Mouse (Mus musculus) embryo, embryonic 10 days (tissue): Measurements from ENCODE around the gene Cope.

ENCODE experiments used
- DNase-seq: peaks from one replicate; pipeline ENCODE4 v3.0.0-alpha.2; 2015; ENCODE audit warnings: low spot score

Gene Cope

DNA sequence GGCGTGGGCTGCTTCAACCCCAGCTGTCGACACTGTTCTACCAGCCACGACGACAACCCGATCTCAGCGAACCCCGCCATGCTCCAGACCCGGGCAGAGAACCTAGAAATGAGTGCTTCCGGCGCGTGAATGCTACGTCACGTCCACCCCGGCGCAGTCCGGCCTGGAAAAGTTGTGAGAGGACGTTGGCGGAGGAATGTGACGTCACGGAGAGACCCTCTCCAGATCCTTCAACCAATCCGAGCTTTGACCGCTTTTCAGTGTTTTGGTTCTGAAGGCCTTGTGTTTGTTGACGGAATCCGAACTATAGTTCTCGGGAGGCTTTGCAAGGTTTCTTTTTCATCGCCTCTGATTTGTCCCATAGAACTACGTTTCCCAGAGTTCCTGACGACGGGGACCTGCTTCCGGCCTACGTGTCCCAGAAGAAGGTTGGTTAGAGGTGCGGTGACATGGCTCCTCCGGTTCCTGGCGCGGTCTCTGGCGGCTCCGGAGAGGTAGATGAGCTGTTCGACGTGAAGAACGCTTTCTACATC lies at the start of gene Cope, which contains the start of gene Ddx49:
Gene Cope, plus strand, starts transcription at position 161 of the 533 bp plus-strand sequence.
Gene Ddx49, minus strand, starts transcription at position 132 of the 533 bp plus-strand sequence.
- peak; percentile 98 for DNase-seq

DNA sequence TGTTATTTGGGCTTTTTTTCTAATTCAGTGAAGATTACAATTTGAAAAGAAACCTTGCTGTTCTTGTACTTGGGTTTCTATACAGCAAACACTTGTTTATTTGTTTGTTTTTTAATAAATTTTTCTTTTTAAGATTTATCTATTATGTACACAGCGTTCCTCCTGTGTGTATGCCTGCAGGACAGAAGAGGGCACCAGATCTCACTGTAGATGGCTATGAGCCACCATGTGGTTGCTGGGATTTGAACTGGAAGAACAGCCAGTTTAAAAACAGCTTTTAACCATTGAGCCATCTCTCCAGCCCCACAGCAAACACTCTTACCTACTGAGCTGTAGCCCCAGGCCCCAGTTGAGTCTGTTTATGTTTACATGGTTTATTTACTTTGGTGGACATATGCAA lies 47.7 kb upstream of the Cope start:
- DNase-seq = no peak

DNA sequence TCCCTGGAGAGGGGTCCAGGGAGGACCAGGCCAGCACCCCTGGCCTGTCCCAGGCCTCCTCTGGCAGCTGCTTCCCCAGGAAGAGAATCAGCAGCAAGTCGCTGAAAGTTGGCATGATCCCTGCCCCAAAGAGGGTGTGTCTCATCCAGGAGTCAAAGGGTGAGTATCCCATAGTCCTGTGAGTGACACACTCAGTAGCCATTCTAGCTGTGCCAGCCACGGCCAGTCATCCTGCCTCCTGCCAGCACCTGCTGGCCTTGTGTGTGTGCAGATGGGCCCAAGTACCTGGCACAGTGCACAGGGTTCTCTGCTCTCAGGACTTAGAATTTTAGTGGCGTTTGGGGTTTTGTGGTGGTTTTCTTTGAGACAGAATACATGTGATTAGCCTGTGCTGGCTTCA lies 44.9 kb upstream of the Cope start:
- DNase-seq = no peak

DNA sequence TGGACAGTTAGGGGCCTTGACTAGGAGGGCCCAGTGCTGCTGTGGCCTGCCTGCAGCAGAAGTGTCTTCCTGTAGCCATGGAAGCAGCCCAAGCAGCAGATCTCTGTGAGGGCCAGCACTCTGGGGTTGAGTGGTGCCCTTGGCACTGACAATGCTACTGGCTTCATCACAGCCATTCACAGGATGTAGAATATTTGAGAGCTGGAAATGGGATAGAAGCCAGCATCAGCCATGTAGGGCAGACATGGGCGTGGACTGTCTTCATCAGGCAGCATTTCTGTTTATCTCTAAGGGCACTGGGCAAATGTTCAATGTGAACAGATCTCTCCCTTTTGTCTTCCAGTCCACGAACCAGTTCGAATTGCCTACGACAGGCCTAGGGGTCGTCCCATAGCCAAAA lies 43.7 kb upstream of the Cope start:
- DNase-seq = no peak

GRCm38 (mm10) chr8:70259043-70259442 lies 43.3 kb upstream of the Cope start:
- no peak for DNase-seq

DNA sequence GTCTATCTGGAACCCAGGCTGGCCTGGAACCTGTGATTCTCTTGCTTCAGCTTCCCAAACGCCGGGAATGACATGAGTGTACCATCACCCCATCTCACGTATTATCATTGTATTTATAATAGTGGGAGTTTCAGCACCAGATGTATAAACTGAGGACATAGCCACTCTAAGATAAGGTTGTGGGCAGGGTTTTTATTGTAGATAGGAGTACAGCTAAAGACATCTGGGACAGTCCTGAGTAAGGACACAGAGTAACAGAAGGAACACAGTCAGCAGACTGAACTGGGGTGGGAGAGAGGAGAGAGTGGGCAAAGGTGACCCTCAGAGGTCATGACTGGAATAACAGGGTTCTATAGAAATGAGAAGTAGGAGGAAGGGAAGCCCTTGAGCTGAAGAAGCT lies 34.6 kb upstream of the Cope start:
- no peak for DNase-seq

DNA sequence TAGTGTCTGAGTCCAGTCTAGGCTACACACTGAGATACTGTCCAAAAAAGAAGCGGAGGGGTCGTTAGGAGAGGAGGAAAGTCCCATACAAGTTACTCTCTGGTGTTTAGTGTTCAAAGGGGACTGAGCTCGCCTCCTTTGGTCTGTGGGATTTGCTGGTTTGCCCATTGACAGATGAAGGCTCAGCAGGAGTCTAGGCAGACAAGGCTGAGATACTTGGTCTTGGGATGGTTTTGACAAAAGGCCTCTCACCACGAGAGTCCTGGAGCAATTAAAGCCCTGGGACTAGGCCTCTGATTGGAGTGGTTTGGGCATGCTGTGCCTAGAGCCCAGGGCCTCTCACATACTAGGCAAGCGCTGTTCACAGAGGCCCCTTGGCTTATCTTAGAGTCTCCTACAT lies 34.0 kb upstream of the Cope start:
- no peak for DNase-seq

- peak; percentile 50 for DNase-seq
Measured at GRCm38 (mm10) chr8:70268799-70269565, 33.3 kb upstream of the Cope start.

- DNase-seq = no peak
Measured at GRCm38 (mm10) chr8:70272949-70273348, 29.4 kb upstream of the Cope start.

- no peak for DNase-seq
Measured at GRCm38 (mm10) chr8:70274350-70274749, 28.0 kb upstream of the Cope start.

GRCm38 (mm10) chr8:70276476-70276875 lies 25.8 kb upstream of the Cope start:
- no peak for DNase-seq

DNA sequence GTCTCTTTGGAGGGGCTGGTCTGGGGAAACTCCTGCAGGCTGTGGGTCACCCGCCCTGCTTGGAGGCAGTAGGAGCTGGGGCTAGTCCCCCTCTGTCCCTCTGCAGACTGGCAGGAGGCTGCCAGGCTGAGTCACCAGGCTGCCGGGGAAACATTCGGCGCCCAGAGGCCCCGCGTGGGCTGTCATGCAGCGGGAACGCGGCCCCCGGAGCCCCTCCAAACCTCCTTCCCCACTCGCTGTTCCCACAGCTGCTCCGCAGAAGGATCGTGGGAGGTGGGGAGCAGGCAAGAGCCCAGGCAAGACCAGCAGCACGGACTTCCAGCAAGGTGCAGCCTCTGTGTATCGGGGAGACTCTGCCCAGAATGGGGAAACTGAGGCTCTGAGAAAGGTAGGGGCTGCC lies 24.1 kb upstream of the Cope start:
- DNase-seq = no peak

DNA sequence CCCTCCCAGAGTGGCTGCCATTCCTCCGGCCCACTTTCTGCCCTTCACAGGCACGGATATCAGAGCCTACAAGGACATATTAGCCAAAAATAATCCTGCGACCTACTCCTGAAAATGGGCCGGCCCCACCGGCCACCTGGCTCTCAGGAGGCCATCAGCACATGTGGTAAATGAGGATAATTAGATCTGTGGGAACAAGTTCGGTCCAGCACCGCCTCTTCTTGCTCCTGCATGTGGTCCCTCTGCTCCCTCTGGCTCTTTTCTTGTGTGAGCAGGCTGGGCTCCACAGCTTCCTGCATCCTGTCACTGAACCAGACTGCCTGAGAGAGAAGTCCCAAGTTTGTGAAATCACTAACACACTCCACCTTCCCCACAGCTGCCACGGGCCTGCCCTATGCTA lies 23.1 kb upstream of the Cope start:
- DNase-seq = no peak

DNA sequence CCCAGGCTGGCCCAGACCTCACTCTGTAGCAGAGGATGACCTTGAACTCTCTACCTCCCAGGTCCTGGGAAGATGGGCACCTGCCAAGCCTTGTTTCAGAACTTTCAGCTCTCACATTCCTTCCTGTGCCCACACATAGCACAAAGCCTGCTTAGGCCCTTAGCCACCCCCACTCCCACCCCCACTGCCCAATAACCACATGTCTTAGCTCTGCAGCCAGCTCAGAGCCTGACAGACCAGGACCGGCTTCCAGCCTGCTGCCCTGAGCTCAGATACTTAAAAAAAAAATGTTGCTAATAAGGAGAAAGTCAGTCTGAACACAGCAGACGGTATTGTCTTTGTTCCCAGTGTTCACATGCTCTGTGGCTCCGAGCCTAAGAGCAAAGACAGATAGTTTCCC lies 21.3 kb upstream of the Cope start:
- no peak for DNase-seq

DNA sequence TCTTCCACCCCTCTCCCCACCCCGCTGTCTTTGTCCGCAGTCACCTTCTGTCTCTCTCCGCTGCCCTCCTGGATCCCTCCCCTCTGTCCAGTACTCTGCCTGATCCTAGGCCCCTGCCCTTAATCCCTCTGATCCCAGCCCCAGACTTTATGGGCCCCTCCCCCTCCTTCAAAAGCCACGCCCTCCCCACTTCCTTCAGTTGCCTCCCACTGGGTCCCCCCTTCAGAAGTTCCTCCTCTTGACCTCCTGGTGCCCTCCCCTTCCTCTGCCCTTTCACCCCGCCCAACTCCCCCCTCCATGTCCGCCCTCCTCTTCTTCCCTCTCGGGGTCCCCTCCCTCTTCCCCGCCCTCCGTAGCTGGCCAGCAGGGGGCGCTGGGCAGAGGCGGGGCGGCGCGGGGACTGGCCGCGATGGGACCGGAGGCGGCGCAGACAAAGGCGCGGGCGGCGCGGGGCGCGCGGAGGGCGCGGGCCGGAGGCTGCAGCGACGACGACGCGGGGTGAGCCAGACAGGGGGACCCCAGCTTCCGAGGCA lies 19.6 kb upstream of the Cope start, which contains the start of gene Homer3:
Gene Homer3, plus strand, starts transcription at position 225 of the 533 bp plus-strand sequence.
- peak; percentile 91 for DNase-seq

GRCm38 (mm10) chr8:70283136-70284077 lies 18.9 kb upstream of the Cope start:
- peak; percentile 32 for DNase-seq

- DNase-seq = no peak
Measured at GRCm38 (mm10) chr8:70284421-70284820, 17.9 kb upstream of the Cope start.

GRCm38 (mm10) chr8:70285304-70285703 lies 17.0 kb upstream of the Cope start:
- no peak for DNase-seq

- DNase-seq = no peak
Measured at GRCm38 (mm10) chr8:70286737-70287136, 15.6 kb upstream of the Cope start.

GRCm38 (mm10) chr8:70293988-70294405 lies 8.3 kb upstream of the Cope start:
- no peak for DNase-seq

DNA sequence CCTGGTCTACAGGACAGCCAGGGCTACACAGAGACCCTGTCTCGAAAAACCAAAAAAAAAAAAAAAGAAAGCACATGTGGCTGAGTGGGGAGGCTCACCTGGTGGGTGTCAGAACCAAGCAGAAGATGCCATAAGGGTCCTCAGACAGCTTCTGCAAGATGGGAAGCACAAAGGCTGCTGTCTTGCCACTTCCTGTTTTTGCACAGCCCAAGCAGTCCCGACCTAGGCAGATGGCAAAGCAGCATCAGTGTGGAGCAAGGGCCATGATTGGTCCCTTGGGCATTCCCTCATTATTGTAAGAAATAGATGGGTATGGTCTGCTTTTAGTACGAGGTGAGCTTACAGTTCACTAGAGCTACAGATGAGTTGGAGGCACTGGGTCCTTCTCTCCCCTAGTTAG lies 1.4 kb upstream of the Cope start:
- no peak for DNase-seq

DNA sequence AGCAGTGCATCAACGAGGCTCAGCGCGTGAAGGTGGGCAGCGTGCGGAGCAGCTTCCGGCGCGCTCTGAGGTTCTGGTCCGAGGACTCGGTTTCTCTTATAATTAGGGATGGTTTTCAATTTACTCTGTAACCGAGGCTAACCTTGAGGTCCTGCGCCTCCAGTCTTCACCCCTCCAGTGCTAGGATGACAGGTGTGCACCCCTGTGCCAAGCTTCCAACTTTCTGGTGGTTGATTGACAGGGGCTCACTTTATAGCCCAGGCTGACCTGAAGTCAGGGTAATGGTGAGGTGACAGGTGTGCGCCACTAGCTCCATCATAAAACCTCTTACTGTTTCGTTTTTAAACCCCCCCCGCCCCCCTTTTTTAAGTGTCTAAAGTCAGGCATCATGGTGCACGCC lies 583 bp downstream of the Cope start:
- DNase-seq = no peak
